Mouse (Mus musculus) frontal cortex, adult 2 months (tissue): ENCODE measurements around the gene Oca2. TPM values are rescaled to one million over a fixed set of nuclear protein-coding genes. Genes with fewer than 3 reads are reported as not detected.

Source experiments
- polyA plus RNA-seq: library from polyadenylated mRNA; depleted of rRNA; stranded (reverse); fragments of >200 nt; gene quantifications from 2 replicates; pipeline ENCODE4 v1.2.3, GENCODE M21; 2012; rRNA removed

The Oca2 gene
- polyA plus RNA-seq, 1 experiment = 0.40 TPM

Other genes with a start within 250 kb of the Oca2 start
- gene Nipa1, start 219.8 kb upstream of the Oca2 start, polyA plus RNA-seq = 23.8 and 31.2 TPM in 2 replicates
- 44.6 and 46.0 TPM in 2 replicates for gene Herc2, start 189.6 kb upstream of the Oca2 start, polyA plus RNA-seq